Mouse (Mus musculus) limb, embryonic 15.5 days (tissue): ENCODE data around the gene Slc44a1. TPM values are rescaled to one million over a fixed set of nuclear protein-coding genes. Genes with fewer than 3 reads are reported as not detected.

Experiments used
- ATAC-seq: fragments of 200-750 bp; cut with Nextera tagmentation; 2 replicates; pipeline ENCODE4 v1.8.0; 2017; ENCODE audit warnings: low read depth, moderate TSS enrichment; ENCODE audit not compliant: insufficient number of reproducible peaks, low FRiP score, low TSS enrichment
- H3K27ac ChIP-seq: fragments of 300-500 bp; sonication (generic); 2 replicates; pipeline ENCODE4 v1.5.1; 2015; ENCODE audit warnings: moderate library complexity, mild to moderate bottlenecking, inconsistent platforms
- H3K27me3 ChIP-seq: fragments of 300-500 bp; sonication (generic); 2 replicates; pipeline ENCODE4 v1.6.1; 2015; ENCODE audit warnings: inconsistent platforms
- H3K36me3 ChIP-seq: fragments of 300-500 bp; sonication (generic); 2 replicates; pipeline ENCODE4 v1.6.1; 2015; ENCODE audit warnings: inconsistent platforms
- H3K4me1 ChIP-seq: fragments of 300-500 bp; sonication (generic); 2 replicates; pipeline ENCODE4 v1.6.1; 2015; ENCODE audit warnings: inconsistent platforms
- H3K4me2 ChIP-seq: fragments of 300-500 bp; sonication (generic); 2 replicates; pipeline ENCODE4 v1.6.1; 2015; ENCODE audit warnings: mild to moderate bottlenecking, inconsistent platforms
- H3K4me3 ChIP-seq: fragments of 300-500 bp; sonication (generic); 2 replicates; pipeline ENCODE4 v1.5.1; 2015; ENCODE audit warnings: mild to moderate bottlenecking, inconsistent platforms
- H3K9ac ChIP-seq: fragments of 300-500 bp; sonication (generic); 2 replicates; pipeline ENCODE4 v1.6.1; 2015; ENCODE audit warnings: inconsistent platforms
- H3K9me3 ChIP-seq: fragments of 300-500 bp; sonication (generic); 2 replicates; pipeline ENCODE4 v1.6.1; 2016; ENCODE audit warnings: inconsistent platforms
- WGBS: fragments of 180-500 bp; shearing (Covaris S2); methylation state at CpG from one replicate; pipeline ENCODE4 v1.1.7; 2015; 5-methylcytosine and 5-hydroxymethylcytosine counted together
- polyA plus RNA-seq: library from polyadenylated mRNA; unstranded; fragments of >200 nt; fragmentation: Nextera tagmentation; extraction: Ambion mirVana; gene quantifications from 2 replicates; pipeline ENCODE4 v1.2.1, GENCODE M21; 2015

The Slc44a1 gene
- polyA plus RNA-seq, 1 experiment from 2014 or later, result 36.9 TPM

DNA sequence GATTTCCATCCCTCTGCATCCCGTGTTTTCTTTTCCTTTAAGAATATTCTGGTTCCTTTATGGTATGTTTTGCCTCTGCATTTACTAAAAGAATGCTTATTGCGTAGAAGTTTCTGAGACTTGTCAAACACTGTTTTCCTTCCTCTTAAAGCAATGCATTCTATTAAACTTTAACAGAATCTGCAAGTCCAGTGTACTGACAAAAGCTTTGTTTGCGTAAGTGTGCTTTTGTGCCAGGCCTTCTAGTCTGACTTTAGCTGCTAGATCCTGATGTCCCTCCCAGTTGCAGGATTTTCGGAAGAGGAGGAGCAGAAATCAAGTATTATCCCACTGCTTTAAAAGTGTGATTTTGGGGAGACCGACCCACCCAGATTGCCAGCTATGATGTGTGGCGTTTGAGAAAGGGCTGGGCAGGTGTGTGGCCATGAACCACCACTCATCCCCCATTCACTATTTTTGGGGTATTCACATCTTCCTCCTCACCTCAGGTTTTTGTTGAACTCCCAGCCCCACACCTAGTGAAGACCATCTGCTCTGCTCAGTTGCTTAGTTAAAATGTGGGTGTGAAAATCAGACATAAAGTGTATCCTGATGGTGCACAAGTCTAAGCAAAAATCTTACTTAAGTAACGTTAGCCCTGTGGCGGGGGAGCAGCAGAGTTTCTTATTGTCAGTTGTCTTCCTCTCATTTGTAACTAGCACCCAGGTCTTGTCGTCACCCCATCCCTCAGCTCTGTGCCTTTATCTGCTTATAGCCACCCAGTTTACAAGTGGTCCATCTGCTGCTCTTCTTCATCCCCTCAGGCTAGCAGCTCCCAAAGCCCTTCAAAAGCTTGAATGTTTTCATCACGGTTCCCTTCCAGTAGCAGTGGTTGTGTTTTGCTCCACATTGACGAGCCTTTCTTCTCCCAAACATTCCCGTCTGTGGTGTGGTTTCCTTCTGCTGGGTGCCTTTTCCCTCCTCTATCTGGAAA lies 47.3 kb downstream of the Slc44a1 start:
- H3K4me3 ChIP-seq, result no peak overlapping the region
- H3K4me1 ChIP-seq, result no peaks in the 10 kb centered on the region
- H3K27ac ChIP-seq, result no peak overlapping the region
- ATAC-seq, result no peak
- H3K4me2 ChIP-seq, result no peak overlapping the region
- H3K27me3 ChIP-seq, result no peaks in the 10 kb centered on the region
- no peak overlapping the region for H3K9ac ChIP-seq
- 0 out of 2 replicates have a peak, but pooled peaks cover 7% of the 10 kb centered on the region for H3K36me3 ChIP-seq
- no peaks in the 10 kb centered on the region for H3K9me3 ChIP-seq
- 76% methylated on average over 12 of the region's 12 CpGs for WGBS

DNA sequence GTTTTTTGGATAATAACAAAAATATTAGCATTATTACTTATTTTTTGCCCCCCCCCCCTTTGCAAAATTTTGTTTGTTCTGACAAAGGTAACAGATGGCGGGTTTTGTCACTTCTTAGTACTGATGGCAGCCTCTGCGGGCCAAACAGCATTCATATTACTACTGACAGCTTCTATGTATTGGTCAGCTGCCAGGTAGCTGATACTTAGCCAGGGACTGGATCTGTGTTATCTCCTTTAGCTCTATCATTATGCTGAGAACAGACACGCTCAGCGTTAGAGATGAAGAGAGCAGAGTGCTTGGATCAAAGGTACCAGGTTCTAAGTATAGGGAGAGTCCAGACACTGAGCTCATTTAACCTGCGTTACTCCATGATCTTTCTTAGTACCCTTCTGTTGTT lies 48.6 kb downstream of the Slc44a1 start:
- Histone ChIP-seq H3K4me3 (no peak overlapping the region), H3K27ac (no peak overlapping the region), H3K4me2 (no peak overlapping the region), H3K36me3 (no peaks in the 10 kb centered on the region), H3K9me3 (no peaks in the 10 kb centered on the region), H3K4me1 (no peaks in the 10 kb centered on the region), H3K27me3 (no peaks in the 10 kb centered on the region), H3K9ac (no peak overlapping the region)
- WGBS, result 87% methylated on average over 5 of the region's 5 CpGs
- no peak for ATAC-seq

GRCm38 (mm10) chr4:53490371-53490770 lies 50.2 kb downstream of the Slc44a1 start:
- no peaks in the 10 kb centered on the region for H3K27me3 ChIP-seq
- H3K4me2 ChIP-seq, result no peak overlapping the region
- no peaks in the 10 kb centered on the region for H3K9me3 ChIP-seq
- no peak overlapping the region for H3K27ac ChIP-seq
- H3K4me1 ChIP-seq, result no peaks in the 10 kb centered on the region
- no peak overlapping the region for H3K9ac ChIP-seq
- no peak overlapping the region for H3K4me3 ChIP-seq
- no peak for ATAC-seq
- 86% methylated on average over 7 of the region's 7 CpGs for WGBS
- H3K36me3 ChIP-seq, result no peaks in the 10 kb centered on the region

GRCm38 (mm10) chr4:53491269-53491668 lies 51.1 kb downstream of the Slc44a1 start:
- no peak overlapping the region for H3K9ac ChIP-seq
- no peak overlapping the region for H3K4me3 ChIP-seq
- H3K36me3 ChIP-seq, result no peaks in the 10 kb centered on the region
- H3K4me1 ChIP-seq, result no peaks in the 10 kb centered on the region
- WGBS, result 73% methylated on average over 4 of the region's 4 CpGs
- H3K4me2 ChIP-seq, result no peak overlapping the region
- no peak overlapping the region for H3K27ac ChIP-seq
- no peak for ATAC-seq
- H3K27me3 ChIP-seq, result no peaks in the 10 kb centered on the region
- H3K9me3 ChIP-seq, result no peaks in the 10 kb centered on the region

DNA sequence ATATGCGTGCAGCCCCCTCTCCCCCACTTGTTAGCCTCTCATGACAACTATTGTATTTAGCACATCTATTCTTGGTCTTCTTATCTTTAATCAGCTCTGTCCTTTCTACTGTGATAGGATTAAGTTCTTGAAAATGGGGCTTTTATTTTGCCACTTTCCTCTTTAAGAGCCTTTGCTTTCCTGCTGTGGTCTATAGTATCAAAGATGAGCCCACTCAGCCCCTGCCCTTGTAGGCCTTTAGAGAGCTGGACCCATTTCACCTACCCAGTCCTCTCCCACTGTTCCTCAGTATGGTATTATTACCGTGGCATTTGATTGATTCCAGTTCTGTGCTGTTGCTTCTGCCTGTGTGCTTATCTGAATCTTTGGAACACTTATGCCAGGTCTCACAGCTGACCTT lies 55.4 kb downstream of the Slc44a1 start:
- Histone ChIP-seq H3K36me3 (no peaks in the 10 kb centered on the region), H3K4me2 (no peak overlapping the region)

DNA sequence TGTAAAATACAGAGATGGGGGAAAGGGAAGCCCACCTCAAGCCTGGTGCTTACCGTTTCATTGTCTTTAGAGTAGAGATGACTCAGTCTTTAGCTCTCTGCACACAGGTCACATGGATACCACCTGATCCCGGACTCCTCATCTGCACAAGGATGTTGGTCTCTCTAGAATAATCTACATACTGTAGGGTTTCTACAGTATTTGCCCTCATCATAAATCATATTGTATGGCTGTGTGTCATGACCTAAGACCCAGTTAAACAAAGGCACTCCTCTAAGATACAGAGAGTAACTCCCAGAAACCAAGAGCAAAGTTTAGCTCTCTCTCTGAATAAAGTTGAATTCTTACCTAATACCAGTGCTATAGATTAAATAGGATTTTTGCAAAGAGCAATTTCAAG lies 62.6 kb downstream of the Slc44a1 start:
- no peak overlapping the region for H3K4me2 ChIP-seq
- no peaks in the 10 kb centered on the region for H3K4me1 ChIP-seq
- no peak overlapping the region for H3K27ac ChIP-seq
- ATAC-seq, result no peak
- no peaks in the 10 kb centered on the region for H3K9me3 ChIP-seq
- no peak overlapping the region for H3K4me3 ChIP-seq
- no peaks in the 10 kb centered on the region for H3K27me3 ChIP-seq
- no peaks in the 10 kb centered on the region for H3K36me3 ChIP-seq
- no peak overlapping the region for H3K9ac ChIP-seq
- 91% methylated on average over 2 of the region's 2 CpGs for WGBS

More for the DNA sequence above, 55.4 kb downstream of the Slc44a1 start:
- ATAC-seq, result no peak
- H3K9ac ChIP-seq, result no peak overlapping the region
- no peak overlapping the region for H3K27ac ChIP-seq
- no peaks in the 10 kb centered on the region for H3K9me3 ChIP-seq
- H3K27me3 ChIP-seq, result no peaks in the 10 kb centered on the region
- 67% methylated on average over 2 of the region's 2 CpGs for WGBS
- no peak overlapping the region for H3K4me3 ChIP-seq
- H3K4me1 ChIP-seq, result no peaks in the 10 kb centered on the region

DNA sequence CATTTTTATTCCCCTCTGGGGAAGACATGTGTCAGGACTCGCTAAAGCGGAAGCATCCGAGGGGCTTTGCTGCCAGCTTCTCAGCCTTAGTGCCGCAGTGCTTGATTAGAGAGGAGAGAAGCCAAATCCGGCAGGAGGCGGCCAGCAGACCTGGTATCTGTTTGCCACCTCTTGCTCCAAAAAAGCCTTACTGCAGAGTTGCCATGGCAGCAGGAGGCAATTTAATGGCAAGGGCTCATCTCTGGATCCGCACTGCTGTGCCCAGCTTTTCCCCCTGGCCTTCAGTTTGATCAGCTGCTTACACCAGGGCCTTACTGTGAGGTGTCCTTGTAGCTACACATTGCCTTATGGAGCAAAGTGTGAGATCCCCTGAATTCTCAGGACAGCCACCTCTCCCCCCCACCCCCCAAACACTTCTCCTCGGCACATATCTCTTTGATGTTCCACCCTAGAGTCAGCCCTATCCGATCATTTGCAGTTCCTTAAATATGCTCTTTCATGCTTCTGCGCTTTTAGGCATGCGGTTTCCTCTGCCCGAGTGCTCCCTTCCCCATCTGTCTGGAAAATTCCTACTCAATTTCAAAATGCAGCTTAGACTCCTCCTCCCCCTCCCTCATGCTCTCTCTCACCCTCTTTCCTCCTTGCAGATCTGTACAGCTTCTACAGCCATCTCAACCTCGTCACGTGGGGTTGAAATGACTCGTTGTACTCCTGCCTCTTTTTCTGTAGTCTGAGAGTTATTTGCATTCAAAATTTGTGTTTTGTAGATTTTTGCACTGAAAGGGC lies 72.1 kb downstream of the Slc44a1 start:
- Histone ChIP-seq H3K9me3 (no peaks in the 10 kb centered on the region), H3K9ac (no peak overlapping the region), H3K36me3 (no peaks in the 10 kb centered on the region), H3K4me2 (0 out of 2 replicates have a peak overlapping the region, but pooled peaks have one; percentile 2), H3K4me1 (peaks cover 16% of the 10 kb centered on the region), H3K27ac (peak overlapping the region; percentile 33), H3K27me3 (no peaks in the 10 kb centered on the region), H3K4me3 (no peak overlapping the region)
- WGBS, result 31% methylated on average over 15 of the region's 15 CpGs
- peak; percentile 40; the same call in 1 of the 2 replicates for ATAC-seq

DNA sequence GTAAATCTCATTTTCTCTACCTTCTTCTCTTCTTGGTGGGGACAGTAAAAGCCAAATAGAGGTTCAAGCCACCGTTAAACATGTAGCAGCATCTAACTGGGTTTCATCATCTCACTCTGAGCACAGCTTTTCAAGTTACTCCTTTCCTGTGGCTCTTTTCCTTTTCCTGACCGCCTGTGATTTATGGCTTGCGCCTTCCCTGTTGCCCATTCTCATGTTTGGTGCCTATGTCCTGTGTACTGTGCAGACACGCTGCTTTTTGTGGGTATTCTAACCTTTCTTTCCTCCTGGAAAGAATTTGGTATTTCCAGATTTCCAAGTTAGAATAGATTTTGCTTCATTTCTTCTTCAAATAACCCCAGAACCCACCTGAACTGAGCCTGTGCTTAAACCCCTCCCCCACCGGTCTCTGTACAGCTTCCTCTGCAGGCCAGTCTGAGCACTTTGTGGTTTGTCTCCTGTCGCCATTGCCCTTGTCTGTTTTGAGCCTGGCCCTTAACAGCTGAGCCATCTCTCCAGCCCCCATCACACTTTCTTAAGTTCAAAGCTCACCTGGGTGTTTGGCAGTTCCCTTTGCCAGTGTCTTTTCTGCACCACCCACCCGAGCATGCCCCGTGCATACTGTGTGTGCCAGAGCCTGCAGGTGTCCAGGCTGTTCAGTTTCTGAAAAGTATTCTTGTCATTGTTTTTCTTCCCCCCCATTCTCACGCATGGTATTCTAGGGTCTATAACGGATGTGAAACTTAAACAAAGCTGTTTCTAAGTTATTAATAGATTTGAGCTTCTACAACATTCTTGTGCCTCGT lies 73.3 kb downstream of the Slc44a1 start:
- no peak for ATAC-seq
- no peak overlapping the region for H3K4me2 ChIP-seq
- H3K27ac ChIP-seq, result 0 out of 2 replicates have a peak overlapping the region, but pooled peaks have one; percentile 17
- no peaks in the 10 kb centered on the region for H3K36me3 ChIP-seq
- no peaks in the 10 kb centered on the region for H3K27me3 ChIP-seq
- H3K4me1 ChIP-seq, result peaks cover 16% of the 10 kb centered on the region
- H3K9ac ChIP-seq, result no peak overlapping the region
- H3K9me3 ChIP-seq, result no peaks in the 10 kb centered on the region
- 67% methylated on average over 11 of the region's 11 CpGs for WGBS
- H3K4me3 ChIP-seq, result no peak overlapping the region

- H3K27me3 ChIP-seq, result no peaks in the 10 kb centered on the region
- no peak for ATAC-seq
- H3K4me2 ChIP-seq, result no peak overlapping the region
- no peaks in the 10 kb centered on the region for H3K36me3 ChIP-seq
- no peaks in the 10 kb centered on the region for H3K9me3 ChIP-seq
- H3K4me1 ChIP-seq, result peaks cover 16% of the 10 kb centered on the region
- H3K27ac ChIP-seq, result peak overlapping the region; percentile 27; the same call in 1 of the 2 replicates
- H3K9ac ChIP-seq, result no peak overlapping the region
- H3K4me3 ChIP-seq, result no peak overlapping the region
- 77% methylated on average over 6 of the region's 6 CpGs for WGBS
These were observed 75.9 kb downstream of the Slc44a1 start for GRCm38 (mm10) chr4:53516011-53516532.

- no peaks in the 10 kb centered on the region for H3K36me3 ChIP-seq
- H3K4me1 ChIP-seq, result no peaks in the 10 kb centered on the region
- no peak overlapping the region for H3K27ac ChIP-seq
- H3K9ac ChIP-seq, result no peak overlapping the region
- WGBS, result 93% methylated on average over 2 of the region's 2 CpGs
- no peak overlapping the region for H3K4me2 ChIP-seq
- no peaks in the 10 kb centered on the region for H3K9me3 ChIP-seq
- H3K4me3 ChIP-seq, result no peak overlapping the region
- no peaks in the 10 kb centered on the region for H3K27me3 ChIP-seq
- no peak for ATAC-seq
These were observed 79.2 kb downstream of the Slc44a1 start for GRCm38 (mm10) chr4:53519429-53519828.

- H3K4me2 ChIP-seq, result no peak overlapping the region
- H3K27ac ChIP-seq, result no peak overlapping the region
- no peak overlapping the region for H3K9ac ChIP-seq
- 46% methylated on average over 8 of the region's 8 CpGs for WGBS
- H3K9me3 ChIP-seq, result no peaks in the 10 kb centered on the region
- H3K4me3 ChIP-seq, result no peak overlapping the region
- no peaks in the 10 kb centered on the region for H3K36me3 ChIP-seq
- no peak for ATAC-seq
- H3K4me1 ChIP-seq, result no peaks in the 10 kb centered on the region
- H3K27me3 ChIP-seq, result no peaks in the 10 kb centered on the region
These were observed 80.8 kb downstream of the Slc44a1 start for GRCm38 (mm10) chr4:53521028-53521427.
